Mouse (Mus musculus) intestine, embryonic 14.5 days (tissue): ENCODE results near the gene Cisd3. TPM values are rescaled to one million over a fixed set of nuclear protein-coding genes. Genes with fewer than 3 reads are reported as not detected.
"Not testable (repeated sequence)": the region's sequence is repeated elsewhere in the genome, so short reads cannot be mapped to it uniquely, and the experiment has no call there.

Experiments
- ATAC-seq: fragments of 200-750 bp; cut with Nextera tagmentation; replicated peaks from 2 replicates; pipeline ENCODE4 v1.8.0; 2017; ENCODE audit warnings: low read depth, moderate number of reproducible peaks, moderate TSS enrichment, moderate library complexity; ENCODE audit not compliant: low FRiP score, low TSS enrichment
- DNase-seq: peaks from one replicate; pipeline ENCODE4 v3.0.0-alpha.2; 2018; ENCODE audit warnings: low spot score
- H3K27ac ChIP-seq: fragments of 300-500 bp; sonication (generic); 2 replicates; pipeline ENCODE4 v1.5.1; 2014; ENCODE audit warnings: low read depth, mild to moderate bottlenecking, control low read depth
- H3K27me3 ChIP-seq: fragments of 300-500 bp; sonication (generic); replicated peaks from 2 replicates; pipeline ENCODE4 v1.6.1; 2014; ENCODE audit warnings: low read length, control low read depth; ENCODE audit not compliant: control insufficient read depth, insufficient read depth
- H3K36me3 ChIP-seq: fragments of 300-500 bp; sonication (generic); 2 replicates; pipeline ENCODE4 v1.6.1; 2014; ENCODE audit warnings: low read length, control low read depth; ENCODE audit not compliant: control insufficient read depth, insufficient read depth
- H3K4me1 ChIP-seq: fragments of 300-500 bp; sonication (generic); replicated peaks from 2 replicates; pipeline ENCODE4 v1.6.1; 2014; ENCODE audit warnings: low read length, control low read depth, mixed read lengths; ENCODE audit not compliant: control insufficient read depth, insufficient read depth
- H3K4me2 ChIP-seq: fragments of 300-500 bp; sonication (generic); 2 replicates; pipeline ENCODE4 v1.6.1; 2014; ENCODE audit warnings: low read length
- H3K4me3 ChIP-seq: fragments of 300-500 bp; sonication (generic); 2 replicates; pipeline ENCODE4 v1.5.1; 2014; ENCODE audit warnings: low read depth, low read length, control low read depth, mixed read lengths
- H3K9ac ChIP-seq: fragments of 300-500 bp; sonication (generic); 2 replicates; pipeline ENCODE4 v1.6.1; 2014; ENCODE audit warnings: mild to moderate bottlenecking, low read length
- H3K9me3 ChIP-seq: fragments of 300-500 bp; sonication (generic); 2 replicates; pipeline ENCODE4 v1.6.1; 2016; ENCODE audit warnings: low read length, control low read depth; ENCODE audit not compliant: control insufficient read depth
- WGBS: fragments of 180-500 bp; shearing (Covaris S2); extraction: QIAGEN DNeasy Blood & Tissue Kit; methylation state at CpG from one replicate; pipeline ENCODE4 v1.1.7; 2014; 5-methylcytosine and 5-hydroxymethylcytosine counted together
- microRNA-seq: library from miRNA; unstranded; fragments of <30 nt; microRNA quantifications from one replicate; pipeline ENCODE4, GENCODE M21; 2016
- polyA plus RNA-seq: library from polyadenylated mRNA; unstranded; fragments of >200 nt; fragmentation: Nextera tagmentation; extraction: Ambion mirVana; gene quantifications from 2 replicates; pipeline ENCODE4 v1.2.1, GENCODE M21; 2014

Gene Cisd3
- polyA plus RNA-seq, 1 experiment from 2014 or later, result 47.9 TPM

- not testable (repeated sequence) for DNase-seq, H3K9me3 ChIP-seq, H3K9ac ChIP-seq, ATAC-seq, H3K4me2 ChIP-seq, H3K4me3 ChIP-seq, H3K27ac ChIP-seq, H3K27me3 ChIP-seq, H3K4me1 ChIP-seq
- WGBS, result 87% methylated on average over 5 of the region's 5 CpGs
- H3K36me3 ChIP-seq, result peaks cover 28% of the 10 kb centered on the region
Observed at GRCm38 (mm10) chr11:97734810-97735209, 49.2 kb downstream of the Cisd3 start.

GRCm38 (mm10) chr11:97736645-97737044 lies 51.0 kb downstream of the Cisd3 start:
- no peak overlapping the region for H3K4me3 ChIP-seq
- no peak overlapping the region for H3K9ac ChIP-seq
- H3K36me3 ChIP-seq, result peaks cover 12% of the 10 kb centered on the region
- H3K27me3 ChIP-seq, result no peaks in the 10 kb centered on the region
- 0 out of 2 replicates have a peak, but pooled peaks cover 10% of the 10 kb centered on the region for H3K4me1 ChIP-seq
- WGBS, result 92% methylated on average over 5 of the region's 5 CpGs
- H3K9me3 ChIP-seq, result no peaks in the 10 kb centered on the region
- ATAC-seq (no peak; the same call in 1 of the 2 replicates), DNase-seq (no peak)
- H3K27ac ChIP-seq, result no peak overlapping the region
- H3K4me2 ChIP-seq, result no peak overlapping the region

- DNase-seq (no peak), ATAC-seq (no peak)
- Histone ChIP-seq H3K36me3 (0 out of 2 replicates have a peak, but pooled peaks cover 4% of the 10 kb centered on the region), H3K4me2 (no peak overlapping the region), H3K4me3 (no peak overlapping the region), H3K9me3 (no peaks in the 10 kb centered on the region), H3K27me3 (no peaks in the 10 kb centered on the region), H3K4me1 (0 out of 2 replicates have a peak, but pooled peaks cover 10% of the 10 kb centered on the region), H3K27ac (no peak overlapping the region), H3K9ac (no peak overlapping the region)
- WGBS, result 64% methylated on average over 4 of the region's 4 CpGs
Observed at GRCm38 (mm10) chr11:97737600-97737999, 52.0 kb downstream of the Cisd3 start.

Small RNA genes lying within 50 kb of the gene (microRNA-seq; reads per million reads assigned to microRNA genes)
- gene Gm24158 (not detected), gene Mir6927 (0.51 reads per million)

Other genes with a start within 250 kb of the Cisd3 start
- gene 4933428G20Rik, start 185.5 kb upstream of the Cisd3 start, polyA plus RNA-seq, result 0.12 TPM in 2 replicates
- gene Srcin1, start 109.6 kb upstream of the Cisd3 start, polyA plus RNA-seq, result 0.16 and 0.30 TPM in 2 replicates
- 3.1 and 3.6 TPM in 2 replicates for gene Epop, start 56.1 kb upstream of the Cisd3 start, polyA plus RNA-seq
- 4.6 and 4.8 TPM in 2 replicates for gene Mllt6, start 22.4 kb upstream of the Cisd3 start, polyA plus RNA-seq
- 19.2 and 19.7 TPM in 2 replicates for gene Pcgf2, start 14.7 kb downstream of the Cisd3 start, polyA plus RNA-seq
- gene Psmb3, start 17.6 kb downstream of the Cisd3 start, polyA plus RNA-seq, result 473 and 491 TPM in 2 replicates
- gene Pip4k2b, start 58.9 kb downstream of the Cisd3 start, polyA plus RNA-seq, result 1.7 and 1.9 TPM in 2 replicates
- 10.5 and 11.8 TPM in 2 replicates for gene Cwc25, start 80.7 kb downstream of the Cisd3 start, polyA plus RNA-seq
- gene 1700001P01Rik, start 90.1 kb downstream of the Cisd3 start, polyA plus RNA-seq, result 0.31 TPM in 2 replicates
- gene Rpl23, start 96.6 kb downstream of the Cisd3 start, polyA plus RNA-seq, result 752 and 786 TPM in 2 replicates
- 85.1 and 88.6 TPM in 2 replicates for gene Lasp1, start 113.2 kb downstream of the Cisd3 start, polyA plus RNA-seq
- 8.1 and 9.5 TPM in 2 replicates for gene B230217C12Rik, start 155.0 kb downstream of the Cisd3 start, polyA plus RNA-seq
- gene Fbxo47, start 198.3 kb downstream of the Cisd3 start, polyA plus RNA-seq, result 0.39 and 0.54 TPM in 2 replicates